Mouse (Mus musculus) retina, embryonic 14.5 days (tissue): Measurements from ENCODE around the gene Clpsl2.
"Not testable (repeated sequence)": the region's sequence is repeated elsewhere in the genome, so short reads cannot be mapped to it uniquely, and the experiment has no call there.

Source experiments
- DNase-seq: peaks from one replicate; pipeline ENCODE4 v3.0.0-alpha.2; 2015; ENCODE audit warnings: low spot score

Clpsl2 gene

DNA sequence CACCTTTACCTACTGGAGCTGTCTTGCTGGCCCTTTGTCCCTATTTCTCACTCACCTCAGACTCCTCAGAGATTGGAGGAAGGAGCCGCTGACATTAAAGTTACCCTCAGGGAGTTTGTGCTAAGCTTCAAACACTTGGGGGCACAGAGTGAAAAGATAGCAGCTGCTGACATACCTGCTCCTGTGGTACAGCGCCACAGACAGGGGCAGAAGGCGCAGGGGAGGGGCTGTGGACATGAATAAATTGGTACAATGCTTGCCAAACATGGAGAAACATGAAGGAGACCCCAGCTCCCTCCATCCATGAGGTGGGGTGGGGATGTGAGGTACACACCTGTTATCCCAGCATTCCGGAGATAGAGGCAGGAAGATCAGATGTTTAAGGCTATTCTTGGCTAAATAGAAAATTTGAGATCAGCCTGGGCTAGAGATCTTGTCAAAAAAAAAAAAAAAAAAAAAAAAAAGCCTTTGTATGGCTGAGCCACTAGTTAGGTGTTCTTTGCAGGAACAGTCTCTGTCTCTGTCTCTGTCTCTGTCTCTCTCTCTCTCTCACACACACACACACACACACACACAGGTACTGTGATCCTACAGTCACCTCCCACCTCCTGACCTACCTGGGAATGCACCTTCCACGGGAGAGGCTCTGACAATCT, 28.0 kb upstream of the Clpsl2 start:
- DNase-seq: no peak

- no peak for DNase-seq
These were observed 27.3 kb upstream of the Clpsl2 start for GRCm38 (mm10) chr17:28521920-28522319.

DNA sequence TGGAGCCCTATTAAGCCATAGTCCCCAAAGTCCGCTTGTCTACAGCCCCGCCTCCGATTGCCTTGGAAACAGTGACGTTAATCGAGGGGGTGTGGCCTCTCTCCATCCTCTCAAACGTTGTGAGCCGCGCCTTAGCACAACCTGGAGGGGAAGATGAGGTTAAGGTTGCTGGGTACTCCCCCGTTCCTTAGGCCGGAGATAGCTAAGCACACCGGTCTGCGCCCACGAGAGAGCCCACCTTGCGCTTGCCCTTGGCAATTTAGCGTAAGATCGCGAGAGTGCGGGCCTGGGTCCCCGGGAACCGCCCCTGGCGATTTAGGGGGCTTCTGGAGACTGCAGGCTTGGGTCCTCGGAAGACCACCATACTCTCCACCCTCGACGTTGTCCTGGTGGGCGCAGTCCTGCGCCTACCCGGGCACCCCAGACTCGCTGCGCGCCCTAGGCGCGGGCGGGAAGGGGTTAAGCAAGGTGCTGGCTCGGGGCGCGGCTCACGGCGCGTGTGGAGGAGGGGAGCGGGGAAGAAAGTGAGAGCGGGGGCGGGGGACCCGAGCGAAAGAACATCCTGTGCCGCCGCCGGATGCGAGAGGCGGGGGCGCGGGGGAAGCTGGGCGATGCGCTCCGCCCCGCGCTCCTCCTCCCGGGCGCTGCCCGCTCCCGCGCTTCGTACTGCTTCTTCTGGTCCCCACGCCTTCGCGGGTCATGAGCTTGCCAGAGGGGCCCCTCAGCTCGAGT, 26.4 kb upstream of the Clpsl2 start:
- peak; percentile 82 for DNase-seq

GRCm38 (mm10) chr17:28523355-28524008, 25.7 kb upstream of the Clpsl2 start:
- DNase-seq: no peak

DNA sequence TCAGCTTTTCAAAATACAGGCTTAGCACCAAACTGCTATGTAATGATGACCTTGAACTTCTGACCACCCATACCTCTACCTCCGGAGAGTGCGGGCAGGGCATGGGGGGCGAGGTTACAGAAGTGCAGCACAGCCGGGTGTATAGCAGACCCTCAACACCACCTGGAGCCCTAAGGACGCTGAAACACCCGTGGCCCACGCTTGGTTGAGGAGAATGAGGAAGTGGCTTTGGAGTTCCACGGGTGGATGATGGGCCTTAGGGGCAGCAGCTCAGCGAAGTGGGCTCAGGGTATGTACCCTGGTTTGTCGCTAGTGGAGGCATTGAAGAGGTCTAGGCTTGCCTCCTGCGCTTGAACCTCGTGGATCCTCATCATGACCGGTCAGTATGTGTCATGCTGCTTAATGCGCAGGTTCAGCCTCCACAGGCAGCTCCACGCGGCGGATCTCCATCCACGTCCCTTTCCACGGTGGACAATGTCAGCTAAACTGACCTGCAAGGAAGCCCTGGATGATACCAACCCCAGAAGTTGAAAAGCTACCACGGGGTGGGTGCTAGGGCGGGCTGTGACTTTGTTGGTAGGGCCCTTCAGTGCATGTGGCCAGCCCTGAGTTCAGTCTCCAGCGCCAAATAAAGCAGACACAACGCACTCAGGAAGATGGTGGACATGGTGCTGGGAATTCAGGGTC, 25.1 kb upstream of the Clpsl2 start:
- DNase-seq: no peak

- no peak for DNase-seq
These were observed 24.3 kb upstream of the Clpsl2 start for GRCm38 (mm10) chr17:28524831-28525430.

DNA sequence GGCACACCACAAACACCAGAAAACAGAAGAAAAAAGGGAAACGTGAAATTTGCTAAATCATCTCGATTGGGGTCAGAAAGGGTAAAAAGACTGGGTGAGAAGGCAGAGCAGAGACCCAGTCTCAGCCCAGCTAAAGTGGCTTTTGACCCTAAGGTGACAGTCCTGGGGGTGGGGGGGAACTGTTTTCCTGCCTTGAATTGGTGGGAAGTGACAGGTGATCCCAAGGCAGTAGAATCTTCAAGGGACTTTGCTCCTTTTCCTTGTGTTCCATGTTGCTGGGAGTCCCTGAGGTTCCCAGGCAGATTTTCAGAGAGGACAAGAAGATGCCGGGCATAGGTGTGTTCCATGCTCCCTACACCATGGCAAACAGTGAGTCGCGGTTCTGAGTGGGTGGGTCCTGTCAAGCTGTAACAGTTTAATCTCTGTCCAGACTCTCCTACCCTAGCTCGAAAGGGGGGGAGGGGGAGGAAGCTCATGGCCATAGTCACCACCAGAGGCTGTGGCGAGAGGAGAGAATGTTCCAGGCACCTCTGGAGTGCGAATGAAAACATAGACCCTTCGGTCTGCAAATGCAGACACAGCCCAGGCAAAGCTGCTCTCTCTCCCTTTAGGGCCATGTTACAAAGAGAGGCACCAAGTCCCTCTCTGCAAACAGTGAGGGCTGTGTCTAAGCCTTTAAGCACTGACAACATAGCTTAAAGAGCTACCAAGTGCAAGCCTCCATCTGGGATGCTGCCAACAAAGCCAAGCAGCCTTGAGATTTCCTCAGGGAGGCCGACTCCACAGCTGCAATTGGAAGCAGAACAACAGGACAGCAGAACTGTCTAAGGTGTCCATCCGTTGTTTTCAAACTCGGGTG, 21.8 kb upstream of the Clpsl2 start:
- no peak for DNase-seq

GRCm38 (mm10) chr17:28528043-28528351, 21.2 kb upstream of the Clpsl2 start:
- peak; percentile 92 for DNase-seq

GRCm38 (mm10) chr17:28529116-28529515, 20.1 kb upstream of the Clpsl2 start:
- DNase-seq: no peak

DNA sequence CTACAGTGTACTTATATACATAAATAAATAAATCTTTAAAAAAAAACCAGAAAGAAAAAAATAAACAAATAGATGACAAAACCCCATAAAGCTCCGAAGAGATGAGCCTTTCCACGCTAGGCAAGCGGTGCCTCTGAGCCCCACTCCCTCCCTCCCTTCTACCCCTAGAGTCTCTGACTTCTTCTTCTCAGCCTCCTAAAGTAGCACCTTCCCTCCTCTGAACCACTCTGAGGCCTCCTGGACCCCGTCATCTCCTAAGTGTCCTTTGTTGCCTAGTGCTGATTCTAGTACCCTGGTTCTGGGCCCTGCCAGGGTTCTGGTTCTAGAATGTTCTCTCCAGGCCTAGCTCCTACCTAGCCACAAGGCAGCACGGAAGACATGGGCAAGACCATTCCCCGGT, 18.7 kb upstream of the Clpsl2 start, which contains the start of gene Armc12:
Gene Armc12, plus strand, starts transcription at position 301 of the 400 bp plus-strand sequence.
- no peak for DNase-seq

- peak; percentile 58 for DNase-seq
These were observed 17.3 kb upstream of the Clpsl2 start for GRCm38 (mm10) chr17:28531946-28532345.

- no peak for DNase-seq
These were observed 16.7 kb upstream of the Clpsl2 start for GRCm38 (mm10) chr17:28532557-28532956.

- no peak for DNase-seq
These were observed 15.9 kb upstream of the Clpsl2 start for GRCm38 (mm10) chr17:28533327-28533726.

DNA sequence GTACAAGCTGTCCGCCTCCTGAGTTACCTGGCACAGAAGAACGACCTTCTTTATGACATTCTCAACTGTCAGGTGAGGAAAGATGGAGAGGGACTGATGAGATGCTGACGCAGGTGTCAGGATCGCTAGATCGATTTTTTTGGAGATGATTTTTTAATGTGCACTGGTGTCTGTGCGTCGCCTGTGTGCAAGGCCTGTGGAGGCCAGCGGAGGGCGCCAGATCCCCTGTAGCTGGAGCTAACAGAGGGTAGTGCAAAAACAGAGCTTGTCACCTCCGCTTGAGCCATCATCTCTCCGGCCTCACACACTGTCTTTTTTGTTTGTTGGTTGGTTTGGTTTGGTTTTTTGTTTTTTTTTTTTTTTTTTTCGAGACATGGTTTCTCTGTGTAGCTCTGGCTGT, 11.3 kb upstream of the Clpsl2 start:
- DNase-seq: no peak

DNA sequence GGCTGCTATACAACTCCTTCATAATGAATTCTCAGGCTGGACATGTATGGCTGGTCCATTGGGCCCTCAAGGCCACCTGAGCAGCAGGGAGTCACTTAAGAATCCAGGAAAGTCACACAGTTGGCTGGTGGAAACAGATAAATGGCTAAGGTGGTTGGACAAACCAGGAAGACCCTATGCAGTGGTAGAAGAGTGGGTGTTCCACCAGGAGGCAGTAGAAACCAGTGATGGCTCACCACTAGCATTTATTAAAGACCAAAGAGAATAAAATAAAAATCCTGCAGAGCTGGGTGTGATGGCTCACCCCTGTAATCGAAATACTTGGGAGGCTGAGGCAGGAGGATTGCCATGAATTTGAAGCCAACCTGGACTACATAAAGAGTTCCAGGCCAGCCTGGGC, 2.3 kb upstream of the Clpsl2 start:
- no peak for DNase-seq

DNA sequence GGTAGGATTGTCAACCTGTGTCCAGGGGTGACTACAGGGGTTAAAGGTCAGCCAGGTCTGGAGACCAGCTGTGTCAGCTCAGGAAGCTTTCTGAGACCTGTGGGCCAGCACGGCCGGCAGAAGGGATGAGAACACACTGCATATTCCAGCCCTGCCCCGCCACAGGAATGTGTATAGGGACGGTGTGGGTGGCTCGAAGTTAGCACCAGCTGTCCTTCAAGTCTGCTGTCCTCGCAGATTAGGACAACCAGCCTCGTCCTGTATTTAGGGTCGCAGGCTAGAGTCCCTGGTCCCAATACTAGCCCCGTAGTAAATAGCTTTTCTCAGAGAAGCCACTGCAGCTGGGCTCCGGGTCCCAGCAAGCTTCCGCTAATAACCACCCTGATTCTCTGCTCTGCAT, 661 bp upstream of the Clpsl2 start:
- no peak for DNase-seq

GRCm38 (mm10) chr17:28553040-28553793, 4.0 kb downstream of the Clpsl2 start:
- peak; percentile 76 for DNase-seq

DNA sequence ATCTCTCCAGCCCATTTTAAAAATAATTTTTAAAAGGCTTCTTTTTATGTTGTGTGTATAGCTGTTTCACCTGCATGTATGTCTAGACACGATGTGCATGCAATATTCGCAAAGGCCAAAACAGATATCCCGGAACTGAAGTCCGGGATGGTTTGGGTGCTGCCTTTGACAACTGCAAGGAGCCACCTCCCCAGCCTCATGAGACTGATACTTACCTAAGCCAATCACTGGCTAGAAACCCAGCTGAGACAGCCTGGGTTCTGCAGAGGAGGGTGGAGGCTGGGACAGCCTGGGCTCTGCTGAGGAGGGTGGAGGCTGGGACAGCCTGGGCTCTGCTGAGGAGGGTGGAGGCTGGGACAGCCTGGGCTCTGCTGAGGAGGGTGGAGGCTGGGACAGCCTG, 4.8 kb downstream of the Clpsl2 start:
- DNase-seq: not testable (repeated sequence)

GRCm38 (mm10) chr17:28556635-28557396, 7.6 kb downstream of the Clpsl2 start:
- DNase-seq: peak; percentile 52

DNA sequence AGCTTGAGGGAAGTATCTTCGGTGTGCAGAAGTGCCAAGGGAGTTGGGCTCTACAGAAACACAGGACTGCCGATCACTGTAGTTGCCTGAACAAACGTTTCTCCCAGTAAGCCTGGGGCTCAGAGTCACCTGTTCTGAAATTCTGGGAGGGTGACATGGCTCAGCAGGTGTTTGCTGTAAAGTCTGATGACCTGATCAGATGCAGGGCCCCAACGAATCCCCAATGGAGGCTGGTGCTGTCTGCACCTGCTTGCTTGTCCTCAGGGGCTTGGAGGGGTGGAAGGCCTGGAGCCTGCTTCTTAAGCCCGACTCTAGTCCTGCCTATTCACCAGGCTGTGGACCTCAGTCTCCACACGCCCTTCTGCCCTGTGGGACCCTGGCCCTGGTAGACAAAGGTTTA, 8.6 kb downstream of the Clpsl2 start:
- DNase-seq: no peak
